Mouse (Mus musculus) liver, adult 2 months (tissue): ENCODE measurements around the gene Olfr612. TPM values are rescaled to one million over a fixed set of nuclear protein-coding genes. Genes with fewer than 3 reads are reported as not detected.

ENCODE experiments used
- DNase-seq: peaks from one replicate; pipeline ENCODE4 v3.0.0-alpha.2; 2011; ENCODE audit warnings: low read depth, low spot score; ENCODE audit errors: extremely low read depth
- H3K27ac ChIP-seq: fragments of 200-500 bp; replicated peaks from 2 replicates; pipeline ENCODE4 v1.5.1; 2012; ENCODE audit warnings: low read depth, mild to moderate bottlenecking, control low read depth, inconsistent platforms, low read length; ENCODE audit not compliant: insufficient read depth
- H3K27me3 ChIP-seq: fragments of 200-500 bp; 2 replicates; pipeline ENCODE4 v1.6.1; 2012; ENCODE audit warnings: mild to moderate bottlenecking, moderate library complexity, low read length, inconsistent platforms; ENCODE audit not compliant: control insufficient read depth, insufficient read depth
- H3K36me3 ChIP-seq: fragments of 200-500 bp; 2 replicates; pipeline ENCODE4 v1.6.1; 2012; ENCODE audit warnings: low read length, inconsistent platforms; ENCODE audit not compliant: control insufficient read depth, insufficient read depth
- H3K4me1 ChIP-seq: fragments of 200-500 bp; 2 replicates; pipeline ENCODE4 v1.6.1; 2011; ENCODE audit warnings: low read length; ENCODE audit not compliant: control insufficient read depth, insufficient read depth
- H3K4me3 ChIP-seq: fragments of 200-500 bp; 2 replicates; pipeline ENCODE4 v1.5.1; 2011; ENCODE audit warnings: low read depth, mild to moderate bottlenecking, control low read depth, low read length, moderate library complexity; ENCODE audit not compliant: insufficient read depth
- H3K79me2 ChIP-seq: fragments of 200-500 bp; 2 replicates; pipeline ENCODE4 v1.6.1; 2012; ENCODE audit warnings: inconsistent platforms, mild to moderate bottlenecking, low read length, moderate library complexity; ENCODE audit not compliant: control insufficient read depth, insufficient read depth
- H3K9ac ChIP-seq: fragments of 200-500 bp; 2 replicates; pipeline ENCODE4 v1.6.1; 2012; ENCODE audit warnings: low read depth, mild to moderate bottlenecking, control low read depth, inconsistent platforms, low read length
- CTCF ChIP-seq: fragments of 200-500 bp; IDR thresholded peaks from 2 replicates; pipeline ENCODE4 v1.5.1; 2011; ENCODE audit warnings: low read depth, low read length, control low read depth
- POLR2A ChIP-seq: fragments of 200-500 bp; IDR thresholded peaks from 2 replicates; pipeline ENCODE4 v1.6.1; 2011; ENCODE audit warnings: low read length, control low read depth; ENCODE audit not compliant: insufficient read depth; ENCODE audit errors: extremely low read depth
- WGBS: fragments of 180-500 bp; shearing (Covaris S2); methylation state at CpG from one replicate; pipeline ENCODE4 v1.1.7; 2018; 5-methylcytosine and 5-hydroxymethylcytosine counted together
- polyA plus RNA-seq: library from polyadenylated mRNA; depleted of rRNA; stranded (reverse); fragments of >200 nt; gene quantifications from 2 replicates; pipeline ENCODE4 v1.2.3, GENCODE M21; 2012; rRNA removed
- total RNA-seq: library from RNA; depleted of rRNA; stranded (reverse); fragments of >200 nt; gene quantifications from 2 replicates; pipeline ENCODE4 v1.2.3, GENCODE M21; 2014; rRNA removed

Olfr612 gene
- total and polyA plus RNA-seq, 2 experiments = not detected

GRCm38 (mm10) chr7:103512022-103512421 is 30.5 kb downstream of the Olfr612 start, which contains the start of gene Olfr610:
Gene Olfr610, minus strand, starts transcription at chr7:103512122.
- H3K27ac ChIP-seq = no peak within 1 kb of the TSS
- DNase-seq = no peak
- 80% methylated on average over 2 of the region's 2 CpGs for WGBS

DNA sequence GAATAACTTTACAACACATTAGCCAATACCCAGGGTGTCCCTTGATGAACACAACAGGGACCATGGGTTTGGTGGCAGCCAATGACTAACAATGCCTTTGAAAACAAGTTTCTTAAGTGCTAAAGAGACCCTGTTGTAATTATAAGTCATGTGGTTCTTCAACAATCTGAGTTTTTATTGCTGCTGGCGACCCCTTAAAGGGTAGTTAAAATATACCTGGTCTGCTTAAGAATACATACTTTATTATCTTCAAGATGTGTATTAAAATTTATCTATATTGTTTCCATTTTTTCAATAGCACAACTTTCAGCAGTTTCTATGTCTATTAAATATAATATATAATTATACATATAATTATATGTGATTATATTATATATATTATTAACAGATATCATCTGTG is 44.6 kb downstream of the Olfr612 start, which contains the start of gene Olfr609:
Gene Olfr609, minus strand, starts transcription at position 101 of the 400 bp plus-strand sequence.
- H3K4me3 ChIP-seq = no peak within 1 kb of the TSS
- no peaks in the 10 kb centered on the region for H3K4me1 ChIP-seq
- 52% methylated on average over 1 of the region's 1 CpGs for WGBS
- TF ChIP-seq POLR2A (no peak), CTCF (no peak)
- no peak for DNase-seq
- no peak within 1 kb of the TSS for H3K27ac ChIP-seq
- no peak within 1 kb of the TSS for H3K9ac ChIP-seq
- H3K79me2 ChIP-seq = no peaks in the 10 kb centered on the region
- H3K36me3 ChIP-seq = no peaks in the 10 kb centered on the region
- no peaks in the 10 kb centered on the region for H3K27me3 ChIP-seq

More at GRCm38 (mm10) chr7:103512022-103512421, 30.5 kb downstream of the Olfr612 start, which contains the start of gene Olfr610:
- H3K9ac ChIP-seq = no peak within 1 kb of the TSS
- TF ChIP-seq POLR2A = no peak
- no peak for TF ChIP-seq CTCF
- no peaks in the 10 kb centered on the region for H3K36me3 ChIP-seq
- H3K4me3 ChIP-seq = no peak within 1 kb of the TSS
- H3K4me1 ChIP-seq = no peaks in the 10 kb centered on the region
- no peaks in the 10 kb centered on the region for H3K79me2 ChIP-seq
- H3K27me3 ChIP-seq = no peaks in the 10 kb centered on the region

Other genes with a start within 250 kb of the Olfr612 start
Only the 30 nearest of the 33 such genes appear.
- not detected in 2 replicates for gene Olfr597, start 226.4 kb downstream of the Olfr612 start, total RNA-seq
- not detected in 2 replicates for gene Olfr597, start 226.4 kb downstream of the Olfr612 start, polyA plus RNA-seq
- not detected in 2 replicates for gene Olfr598, start 219.1 kb downstream of the Olfr612 start, total RNA-seq
- not detected in 2 replicates for gene Olfr598, start 219.1 kb downstream of the Olfr612 start, polyA plus RNA-seq
- gene Olfr599, start 206.8 kb downstream of the Olfr612 start, total RNA-seq = not detected in 2 replicates
- not detected in 2 replicates for gene Olfr599, start 206.8 kb downstream of the Olfr612 start, polyA plus RNA-seq
- gene Olfr600, start 193.0 kb downstream of the Olfr612 start, total RNA-seq = not detected in 2 replicates
- not detected in 2 replicates for gene Olfr600, start 193.0 kb downstream of the Olfr612 start, polyA plus RNA-seq
- gene Olfr601, start 180.1 kb downstream of the Olfr612 start, total RNA-seq = not detected in 2 replicates
- gene Olfr601, start 180.1 kb downstream of the Olfr612 start, polyA plus RNA-seq = not detected in 2 replicates
- not detected in 2 replicates for gene Olfr603, start 156.5 kb downstream of the Olfr612 start, total RNA-seq
- gene Olfr603, start 156.5 kb downstream of the Olfr612 start, polyA plus RNA-seq = not detected in 2 replicates
- not detected in 2 replicates for gene Usp17lc, start 127.6 kb downstream of the Olfr612 start, total RNA-seq
- not detected in 2 replicates for gene Usp17lc, start 127.6 kb downstream of the Olfr612 start, polyA plus RNA-seq
- not detected in 2 replicates for gene Olfr605, start 97.3 kb downstream of the Olfr612 start, total RNA-seq
- gene Olfr605, start 97.3 kb downstream of the Olfr612 start, polyA plus RNA-seq = not detected in 2 replicates
- gene Olfr606, start 93.7 kb downstream of the Olfr612 start, total RNA-seq = not detected in 2 replicates
- not detected in 2 replicates for gene Olfr606, start 93.7 kb downstream of the Olfr612 start, polyA plus RNA-seq
- not detected in 2 replicates for gene Olfr607, start 78.6 kb downstream of the Olfr612 start, total RNA-seq
- gene Olfr607, start 78.6 kb downstream of the Olfr612 start, polyA plus RNA-seq = not detected in 2 replicates
- not detected in 2 replicates for gene Olfr608, start 72.8 kb downstream of the Olfr612 start, total RNA-seq
- not detected in 2 replicates for gene Olfr608, start 72.8 kb downstream of the Olfr612 start, polyA plus RNA-seq
- not detected in 2 replicates for gene Olfr609, start 44.7 kb downstream of the Olfr612 start, total RNA-seq
- not detected in 2 replicates for gene Olfr609, start 44.7 kb downstream of the Olfr612 start, polyA plus RNA-seq
- gene Olfr610, start 30.6 kb downstream of the Olfr612 start, total RNA-seq = not detected in 2 replicates
- not detected in 2 replicates for gene Olfr610, start 30.6 kb downstream of the Olfr612 start, polyA plus RNA-seq
- gene Olfr611, start 21.9 kb downstream of the Olfr612 start, total RNA-seq = not detected in 2 replicates
- not detected in 2 replicates for gene Olfr611, start 21.9 kb downstream of the Olfr612 start, polyA plus RNA-seq
- not detected in 2 replicates for gene Olfr613, start 5.4 kb upstream of the Olfr612 start, total RNA-seq
- gene Olfr613, start 5.4 kb upstream of the Olfr612 start, polyA plus RNA-seq = not detected in 2 replicates
- gene Olfr615, start 13.4 kb upstream of the Olfr612 start, total RNA-seq = not detected in 2 replicates
- gene Olfr615, start 13.4 kb upstream of the Olfr612 start, polyA plus RNA-seq = not detected in 2 replicates
- not detected in 2 replicates for gene Olfr616, start 26.4 kb upstream of the Olfr612 start, total RNA-seq
- not detected in 2 replicates for gene Olfr616, start 26.4 kb upstream of the Olfr612 start, polyA plus RNA-seq
- gene Olfr617, start 30.3 kb upstream of the Olfr612 start, total RNA-seq = not detected in 2 replicates
- gene Olfr617, start 30.3 kb upstream of the Olfr612 start, polyA plus RNA-seq = not detected in 2 replicates
- not detected in 2 replicates for gene Olfr618, start 47.4 kb upstream of the Olfr612 start, total RNA-seq
- gene Olfr618, start 47.4 kb upstream of the Olfr612 start, polyA plus RNA-seq = not detected in 2 replicates
- gene Olfr619, start 57.9 kb upstream of the Olfr612 start, total RNA-seq = not detected in 2 replicates
- gene Olfr619, start 57.9 kb upstream of the Olfr612 start, polyA plus RNA-seq = not detected in 2 replicates
- gene Olfr620, start 69.8 kb upstream of the Olfr612 start, total RNA-seq = not detected in 2 replicates
- not detected in 2 replicates for gene Olfr620, start 69.8 kb upstream of the Olfr612 start, polyA plus RNA-seq
- not detected in 2 replicates for gene Olfr622, start 100.0 kb upstream of the Olfr612 start, total RNA-seq
- not detected in 2 replicates for gene Olfr622, start 100.0 kb upstream of the Olfr612 start, polyA plus RNA-seq
- not detected in 2 replicates for gene Olfr623, start 121.0 kb upstream of the Olfr612 start, total RNA-seq
- not detected in 2 replicates for gene Olfr623, start 121.0 kb upstream of the Olfr612 start, polyA plus RNA-seq
- under 0.01 and 0.07 TPM in 2 replicates for gene Olfr624, start 128.5 kb upstream of the Olfr612 start, total RNA-seq
- not detected in 2 replicates for gene Olfr624, start 128.5 kb upstream of the Olfr612 start, polyA plus RNA-seq
- not detected in 2 replicates for gene Olfr625-ps1, start 140.0 kb upstream of the Olfr612 start, total RNA-seq
- gene Olfr625-ps1, start 140.0 kb upstream of the Olfr612 start, polyA plus RNA-seq = not detected in 2 replicates
- not detected in 2 replicates for gene Olfr243, start 172.0 kb upstream of the Olfr612 start, total RNA-seq
- gene Olfr243, start 172.0 kb upstream of the Olfr612 start, polyA plus RNA-seq = not detected in 2 replicates
- gene Olfr628, start 187.7 kb upstream of the Olfr612 start, total RNA-seq = not detected in 2 replicates
- gene Olfr628, start 187.7 kb upstream of the Olfr612 start, polyA plus RNA-seq = not detected in 2 replicates
- gene Olfr629, start 202.2 kb upstream of the Olfr612 start, total RNA-seq = not detected in 2 replicates
- gene Olfr629, start 202.2 kb upstream of the Olfr612 start, polyA plus RNA-seq = not detected in 2 replicates
- gene Olfr630, start 214.6 kb upstream of the Olfr612 start, total RNA-seq = not detected in 2 replicates
- gene Olfr630, start 214.6 kb upstream of the Olfr612 start, polyA plus RNA-seq = not detected in 2 replicates
- gene Olfr69, start 228.9 kb upstream of the Olfr612 start, total RNA-seq = not detected in 2 replicates
- gene Olfr69, start 228.9 kb upstream of the Olfr612 start, polyA plus RNA-seq = not detected in 2 replicates